Mouse (Mus musculus): ENCODE results near the gene Olfr1097. TPM values are rescaled to one million over a fixed set of nuclear protein-coding genes. Genes with fewer than 3 reads are reported as not detected.

Gene Olfr1097
- not detected for polyA plus RNA-seq (2015; fragmentation: Illumina TruSeq; extraction: RNeasy Lipid Tissue Mini Kit (QIAGEN cat#74804); ENCODE audit: insufficient read depth, low replicate concordance)

GRCm38 (mm10) chr2:86892116-86892515 lies at the start of gene Olfr1097:
Gene Olfr1097, minus strand, starts transcription at chr2:86892216.

GRCm38 (mm10) chr2:86924445-86924844 lies 32.4 kb upstream of the Olfr1097 start, which contains the start of gene Olfr1098:
Gene Olfr1098, minus strand, starts transcription at chr2:86924545.

DNA sequence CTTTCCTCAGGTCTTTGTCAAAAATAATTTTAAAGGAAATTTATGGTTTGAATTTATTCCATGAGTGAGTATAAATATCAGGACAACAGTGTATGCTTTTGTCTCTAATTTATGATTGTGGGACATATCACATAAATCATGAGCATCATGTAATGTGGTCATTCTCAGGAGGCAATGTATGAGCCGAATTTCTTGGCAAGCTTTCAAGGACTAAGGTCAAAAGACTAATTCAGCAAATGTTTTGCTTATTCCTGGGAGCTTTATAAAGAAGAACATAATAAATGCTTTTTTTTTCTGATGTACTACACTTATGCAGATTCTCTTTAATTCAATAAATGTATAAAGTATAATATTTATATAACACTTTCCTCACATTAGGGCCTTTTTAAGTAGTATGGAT lies 17.3 kb downstream of the Olfr1097 start, which contains the start of gene Gm13723:
Gene Gm13723, minus strand, starts transcription at position 101 of the 400 bp plus-strand sequence.

DNA sequence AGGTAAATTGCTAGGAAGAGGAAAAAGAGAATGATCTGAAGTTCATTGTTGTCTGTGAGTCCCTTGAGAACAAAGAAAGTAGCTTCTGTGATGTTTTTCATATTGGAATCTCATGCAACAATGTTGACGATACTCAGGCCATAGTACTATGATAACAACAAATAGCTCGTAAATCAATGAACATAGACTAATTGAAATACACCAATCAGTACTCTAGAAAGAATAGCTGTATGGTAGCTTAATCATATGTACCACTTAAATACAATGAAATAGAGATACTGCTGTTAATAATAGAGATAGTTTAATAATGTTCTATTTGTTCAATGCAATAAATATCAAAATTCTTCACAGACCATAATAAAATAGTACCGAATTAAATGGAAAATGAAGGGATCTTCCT lies 40.4 kb downstream of the Olfr1097 start, which contains the start of gene Olfr1095:
Gene Olfr1095, minus strand, starts transcription at position 101 of the 400 bp plus-strand sequence.

Other genes starting within 250 kb of the Olfr1097 start
- not detected for gene Olfr1085, start 230.2 kb downstream of the Olfr1097 start, polyA plus RNA-seq (2015; fragmentation: Illumina TruSeq; extraction: RNeasy Lipid Tissue Mini Kit (QIAGEN cat#74804); ENCODE audit: insufficient read depth, low replicate concordance)
- not detected for gene Olfr1086, start 212.1 kb downstream of the Olfr1097 start, polyA plus RNA-seq (2015; fragmentation: Illumina TruSeq; extraction: RNeasy Lipid Tissue Mini Kit (QIAGEN cat#74804); ENCODE audit: insufficient read depth, low replicate concordance)
- gene Olfr1087, start 193.8 kb downstream of the Olfr1097 start, polyA plus RNA-seq (2015; fragmentation: Illumina TruSeq; extraction: RNeasy Lipid Tissue Mini Kit (QIAGEN cat#74804); ENCODE audit: insufficient read depth, low replicate concordance): not detected
- gene Olfr1089, start 158.5 kb downstream of the Olfr1097 start, polyA plus RNA-seq (2015; fragmentation: Illumina TruSeq; extraction: RNeasy Lipid Tissue Mini Kit (QIAGEN cat#74804); ENCODE audit: insufficient read depth, low replicate concordance): not detected
- not detected for gene Olfr1090, start 133.2 kb downstream of the Olfr1097 start, polyA plus RNA-seq (2015; fragmentation: Illumina TruSeq; extraction: RNeasy Lipid Tissue Mini Kit (QIAGEN cat#74804); ENCODE audit: insufficient read depth, low replicate concordance)
- not detected for gene Olfr1093, start 109.7 kb downstream of the Olfr1097 start, polyA plus RNA-seq (2015; fragmentation: Illumina TruSeq; extraction: RNeasy Lipid Tissue Mini Kit (QIAGEN cat#74804); ENCODE audit: insufficient read depth, low replicate concordance)
- gene Olfr141, start 82.2 kb downstream of the Olfr1097 start, polyA plus RNA-seq (2015; fragmentation: Illumina TruSeq; extraction: RNeasy Lipid Tissue Mini Kit (QIAGEN cat#74804); ENCODE audit: insufficient read depth, low replicate concordance): not detected
- not detected for gene Olfr1094, start 67.6 kb downstream of the Olfr1097 start, polyA plus RNA-seq (2015; fragmentation: Illumina TruSeq; extraction: RNeasy Lipid Tissue Mini Kit (QIAGEN cat#74804); ENCODE audit: insufficient read depth, low replicate concordance)
- not detected for gene Olfr1095, start 40.5 kb downstream of the Olfr1097 start, polyA plus RNA-seq (2015; fragmentation: Illumina TruSeq; extraction: RNeasy Lipid Tissue Mini Kit (QIAGEN cat#74804); ENCODE audit: insufficient read depth, low replicate concordance)
- not detected for gene Gm13723, start 17.4 kb downstream of the Olfr1097 start, polyA plus RNA-seq (2015; fragmentation: Illumina TruSeq; extraction: RNeasy Lipid Tissue Mini Kit (QIAGEN cat#74804); ENCODE audit: insufficient read depth, low replicate concordance)
- gene Olfr1098, start 32.3 kb upstream of the Olfr1097 start, polyA plus RNA-seq (2015; fragmentation: Illumina TruSeq; extraction: RNeasy Lipid Tissue Mini Kit (QIAGEN cat#74804); ENCODE audit: insufficient read depth, low replicate concordance): not detected
- not detected for gene Olfr1099, start 68.5 kb upstream of the Olfr1097 start, polyA plus RNA-seq (2015; fragmentation: Illumina TruSeq; extraction: RNeasy Lipid Tissue Mini Kit (QIAGEN cat#74804); ENCODE audit: insufficient read depth, low replicate concordance)
- not detected for gene Olfr1100, start 87.7 kb upstream of the Olfr1097 start, polyA plus RNA-seq (2015; fragmentation: Illumina TruSeq; extraction: RNeasy Lipid Tissue Mini Kit (QIAGEN cat#74804); ENCODE audit: insufficient read depth, low replicate concordance)
- gene Olfr1101, start 99.0 kb upstream of the Olfr1097 start, polyA plus RNA-seq (2015; fragmentation: Illumina TruSeq; extraction: RNeasy Lipid Tissue Mini Kit (QIAGEN cat#74804); ENCODE audit: insufficient read depth, low replicate concordance): not detected
- gene Olfr1102, start 106.2 kb upstream of the Olfr1097 start, polyA plus RNA-seq (2015; fragmentation: Illumina TruSeq; extraction: RNeasy Lipid Tissue Mini Kit (QIAGEN cat#74804); ENCODE audit: insufficient read depth, low replicate concordance): not detected
- gene Olfr1104, start 134.9 kb upstream of the Olfr1097 start, polyA plus RNA-seq (2015; fragmentation: Illumina TruSeq; extraction: RNeasy Lipid Tissue Mini Kit (QIAGEN cat#74804); ENCODE audit: insufficient read depth, low replicate concordance): not detected
- gene Olfr1105, start 144.3 kb upstream of the Olfr1097 start, polyA plus RNA-seq (2015; fragmentation: Illumina TruSeq; extraction: RNeasy Lipid Tissue Mini Kit (QIAGEN cat#74804); ENCODE audit: insufficient read depth, low replicate concordance): not detected
- gene Olfr1106, start 160.1 kb upstream of the Olfr1097 start, polyA plus RNA-seq (2015; fragmentation: Illumina TruSeq; extraction: RNeasy Lipid Tissue Mini Kit (QIAGEN cat#74804); ENCODE audit: insufficient read depth, low replicate concordance): not detected
- not detected for gene Olfr1107, start 183.6 kb upstream of the Olfr1097 start, polyA plus RNA-seq (2015; fragmentation: Illumina TruSeq; extraction: RNeasy Lipid Tissue Mini Kit (QIAGEN cat#74804); ENCODE audit: insufficient read depth, low replicate concordance)
- gene Olfr1109, start 203.8 kb upstream of the Olfr1097 start, polyA plus RNA-seq (2015; fragmentation: Illumina TruSeq; extraction: RNeasy Lipid Tissue Mini Kit (QIAGEN cat#74804); ENCODE audit: insufficient read depth, low replicate concordance): not detected
- gene Olfr259, start 222.4 kb upstream of the Olfr1097 start, polyA plus RNA-seq (2015; fragmentation: Illumina TruSeq; extraction: RNeasy Lipid Tissue Mini Kit (QIAGEN cat#74804); ENCODE audit: insufficient read depth, low replicate concordance): not detected
- gene Olfr1110, start 248.1 kb upstream of the Olfr1097 start, polyA plus RNA-seq (2015; fragmentation: Illumina TruSeq; extraction: RNeasy Lipid Tissue Mini Kit (QIAGEN cat#74804); ENCODE audit: insufficient read depth, low replicate concordance): not detected